Mouse (Mus musculus) G1E (cell line): Measurements from ENCODE around the gene Tfam. TPM values are rescaled to one million over a fixed set of nuclear protein-coding genes. Genes with fewer than 3 reads are reported as not detected.

Experiments
- ATAC-seq: 2 replicates; pipeline ENCODE4 v1.8.0; 2016; ENCODE audit warnings: mild to moderate bottlenecking; ENCODE audit not compliant: insufficient number of reproducible peaks, poor library complexity, low FRiP score, severe bottlenecking; ENCODE audit errors: extremely low read depth
- DNase-seq: peaks from one replicate; pipeline ENCODE4 v3.0.0; 2012; ENCODE audit warnings: low spot score
- H3K27me3 ChIP-seq: 2 replicates; pipeline ENCODE4 v1.6.1; 2012; ENCODE audit warnings: mild to moderate bottlenecking, low read length, inconsistent platforms; ENCODE audit not compliant: insufficient read depth
- H3K36me3 ChIP-seq: replicated peaks from 2 replicates; pipeline ENCODE3; 2012; ENCODE audit warnings: mild to moderate bottlenecking, inconsistent platforms
- H3K4me1 ChIP-seq: 2 replicates; pipeline ENCODE4 v1.6.1; 2012; ENCODE audit warnings: low read depth, low read length, inconsistent platforms, mixed read lengths; ENCODE audit not compliant: insufficient read depth
- H3K4me3 ChIP-seq: 2 replicates; pipeline ENCODE4 v1.5.1; 2012; ENCODE audit warnings: low read depth, mild to moderate bottlenecking, inconsistent platforms, low read length, moderate library complexity, mixed read lengths
- H3K9me3 ChIP-seq: replicated peaks from 2 replicates; pipeline ENCODE4 v1.6.1; 2012; ENCODE audit warnings: inconsistent platforms
- CTCF ChIP-seq: IDR thresholded peaks from 2 replicates; pipeline ENCODE4 v1.5.1; 2012; ENCODE audit warnings: low read depth, low read length, inconsistent platforms, mixed read lengths
- GATA1 ChIP-seq: IDR thresholded peaks from 2 replicates; pipeline ENCODE4 v1.6.1; 2012; ENCODE audit warnings: borderline replicate concordance, low read length, inconsistent platforms, mixed read lengths
- GATA2 ChIP-seq: IDR thresholded peaks from 2 replicates; pipeline ENCODE4 v1.6.1; 2012; ENCODE audit warnings: low read depth, low read length, inconsistent platforms, borderline replicate concordance
- POLR2AphosphoS5 ChIP-seq: IDR thresholded peaks from 2 replicates; pipeline ENCODE4 v1.6.1; 2012; ENCODE audit warnings: low read depth, low read length, inconsistent platforms; ENCODE audit not compliant: insufficient replicate concordance
- TAL1 ChIP-seq: conservative IDR thresholded peaks from 2 replicates; pipeline ENCODE4 v1.6.1; 2012; ENCODE audit warnings: low read depth, low read length, inconsistent platforms, mixed read lengths
- polyA plus RNA-seq: library from polyadenylated mRNA; stranded (reverse); fragments of >175 nt; gene quantifications from 2 replicates; pipeline ENCODE4 v1.2.3, GENCODE M21; 2012
- total RNA-seq, 2 experiments: library from RNA; stranded (forward) in 1 of 2; stranded (reverse) in 1 of 2; fragments of 200-1000 nt in 1 of 2; fragments of >200 nt in 1 of 2; fragmentation: Nextera tagmentation in 1 of 2; gene quantifications; 2 replicates each; pipeline ENCODE4 v1.2.3; 2014 to 2017

Tfam gene
- total and polyA plus RNA-seq, 3 experiments = 12.9 to 119 (median 30.1) TPM

DNA sequence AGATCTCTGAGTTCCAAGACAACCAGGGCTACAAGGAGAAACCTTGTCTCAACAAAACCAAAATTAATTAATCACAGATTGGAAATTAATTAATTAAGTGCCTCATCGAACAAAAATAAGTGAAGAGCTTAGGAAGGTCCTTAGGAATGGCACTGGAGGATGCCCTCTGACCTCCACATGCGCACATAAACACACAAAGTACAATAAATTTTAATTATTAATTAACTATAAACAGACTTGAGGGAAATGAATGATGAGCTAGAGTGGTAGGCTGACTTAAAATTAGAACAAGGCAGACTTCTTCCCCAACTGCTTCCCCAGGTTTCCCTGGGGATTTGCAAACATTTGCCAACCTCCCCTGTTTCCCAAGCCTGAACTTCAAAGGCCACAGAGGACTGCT lies 57.0 kb downstream of the Tfam start:
- DNase-seq = no peak
- Histone ChIP-seq H3K36me3 (no peaks in the 10 kb centered on the region), H3K27me3 (no peaks in the 10 kb centered on the region), H3K9me3 (peaks cover 29% of the 10 kb centered on the region), H3K4me3 (no peak overlapping the region), H3K4me1 (no peaks in the 10 kb centered on the region)
- TF ChIP-seq GATA1 (no peak), CTCF (no peak)
- ATAC-seq = no peak

DNA sequence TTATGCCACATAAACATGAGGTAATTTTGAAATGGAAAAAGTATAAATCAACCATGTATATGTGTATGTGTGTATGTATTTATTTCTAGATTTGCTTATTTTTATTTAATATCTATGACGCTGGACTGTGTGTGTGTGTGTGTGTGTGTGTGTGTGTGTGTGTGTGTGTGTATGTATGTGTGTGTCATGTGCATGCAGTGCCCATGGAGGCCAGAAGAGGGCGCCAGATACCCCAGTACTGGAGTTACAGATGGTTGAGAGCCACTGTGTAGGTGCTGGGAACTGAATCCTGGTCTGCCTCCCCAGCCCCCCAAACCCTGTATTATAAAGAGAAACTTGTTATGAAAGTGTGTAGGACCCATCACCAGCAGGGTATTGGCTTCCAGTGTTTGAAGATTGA lies 58.0 kb downstream of the Tfam start:
- DNase-seq (no peak), ATAC-seq (no peak)
- TF ChIP-seq TAL1 (no peak), POLR2AphosphoS5 (no peak), GATA2 (no peak), CTCF (no peak), GATA1 (no peak)

DNA sequence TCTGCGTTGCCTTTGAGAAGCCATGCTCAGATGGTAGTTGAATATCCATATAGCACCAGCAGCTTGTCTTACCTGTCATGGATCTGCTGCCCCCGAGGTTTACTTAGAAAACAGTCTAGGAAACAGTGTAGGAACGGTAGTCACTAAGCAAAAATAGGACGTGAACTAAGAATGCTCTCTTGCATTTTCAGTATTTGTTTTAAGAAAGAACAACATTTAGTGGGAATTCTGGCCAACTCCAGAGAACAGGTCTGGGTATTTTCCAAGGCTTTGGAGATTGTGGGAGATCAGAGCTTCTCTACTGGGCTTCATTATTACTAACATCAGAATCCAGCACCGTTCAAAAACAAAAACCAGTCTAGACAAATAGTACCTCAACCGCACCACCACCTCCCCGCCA lies 60.9 kb downstream of the Tfam start:
- no peaks in the 10 kb centered on the region for H3K4me1 ChIP-seq
- H3K36me3 ChIP-seq = no peaks in the 10 kb centered on the region
- no peak for TF ChIP-seq TAL1
- no peak for TF ChIP-seq POLR2AphosphoS5
- TF ChIP-seq GATA2 = no peak
- H3K4me3 ChIP-seq = no peak overlapping the region
- peaks cover 24% of the 10 kb centered on the region for H3K9me3 ChIP-seq
- H3K27me3 ChIP-seq = no peaks in the 10 kb centered on the region
- DNase-seq = no peak
- ATAC-seq = no peak

More for the DNA sequence above, 58.0 kb downstream of the Tfam start:
- Histone ChIP-seq H3K4me1 (no peaks in the 10 kb centered on the region), H3K27me3 (no peaks in the 10 kb centered on the region), H3K9me3 (peaks cover 27% of the 10 kb centered on the region), H3K36me3 (no peaks in the 10 kb centered on the region), H3K4me3 (no peak overlapping the region)

DNA sequence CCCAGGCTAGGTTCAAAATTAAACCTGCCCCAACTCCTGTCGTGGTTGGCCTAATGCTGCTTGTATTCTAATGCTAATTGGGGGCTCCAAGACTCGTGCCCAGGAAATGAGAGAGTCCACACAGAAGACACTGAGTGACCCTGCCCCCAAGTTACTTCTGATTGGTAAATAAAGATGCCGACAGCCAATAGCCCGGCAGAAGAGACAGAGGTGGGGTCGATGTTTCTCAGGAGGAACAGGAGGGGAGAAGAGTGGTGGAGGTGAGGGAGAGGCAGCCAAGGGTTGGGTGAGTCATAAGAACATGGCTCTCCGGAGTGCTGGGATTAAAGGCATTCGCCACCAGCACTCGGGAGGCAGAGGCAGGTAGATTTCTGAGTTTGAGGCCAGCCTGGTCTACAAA lies 61.7 kb downstream of the Tfam start:
- no peaks in the 10 kb centered on the region for H3K27me3 ChIP-seq
- TF ChIP-seq CTCF (no peak), GATA1 (no peak), TAL1 (no peak), GATA2 (no peak), POLR2AphosphoS5 (no peak)
- no peak for ATAC-seq
- no peak for DNase-seq
- H3K4me1 ChIP-seq = no peaks in the 10 kb centered on the region
- H3K4me3 ChIP-seq = no peak overlapping the region
- peaks cover 26% of the 10 kb centered on the region for H3K9me3 ChIP-seq
- H3K36me3 ChIP-seq = no peaks in the 10 kb centered on the region

Other genes starting within 250 kb of the Tfam start
- gene Bicc1, start 78.6 kb downstream of the Tfam start, total RNA-seq (2014; fragmentation: Nextera tagmentation) = not detected in 2 replicates
- gene Bicc1, start 78.6 kb downstream of the Tfam start, total RNA-seq (2017) = 0.16 TPM in 1 of 2 replicates, not detected in the other
- not detected in 2 replicates for gene Bicc1, start 78.6 kb downstream of the Tfam start, polyA plus RNA-seq
- not detected in 2 replicates for gene Ube2d1, start 47.0 kb upstream of the Tfam start, total RNA-seq (2014; fragmentation: Nextera tagmentation)
- 0.11 and 0.17 TPM in 2 replicates for gene Ube2d1, start 47.0 kb upstream of the Tfam start, total RNA-seq (2017)
- gene Ube2d1, start 47.0 kb upstream of the Tfam start, polyA plus RNA-seq = not detected in 2 replicates
- 17.7 and 22.4 TPM in 2 replicates for gene Cisd1, start 106.7 kb upstream of the Tfam start, total RNA-seq (2014; fragmentation: Nextera tagmentation)
- 33.1 and 40.3 TPM in 2 replicates for gene Cisd1, start 106.7 kb upstream of the Tfam start, total RNA-seq (2017)
- gene Cisd1, start 106.7 kb upstream of the Tfam start, polyA plus RNA-seq = 24.8 and 30.0 TPM in 2 replicates
- gene Ipmk, start 109.5 kb upstream of the Tfam start, total RNA-seq (2014; fragmentation: Nextera tagmentation) = 31.6 and 34.3 TPM in 2 replicates
- 24.6 and 26.2 TPM in 2 replicates for gene Ipmk, start 109.5 kb upstream of the Tfam start, total RNA-seq (2017)
- gene Ipmk, start 109.5 kb upstream of the Tfam start, polyA plus RNA-seq = 12.8 and 19.3 TPM in 2 replicates